Mouse (Mus musculus) kidney, embryonic 15.5 days (tissue): ENCODE measurements around the gene Gm10160. TPM values are rescaled to one million over a fixed set of nuclear protein-coding genes. Genes with fewer than 3 reads are reported as not detected.

ENCODE experiments used
- ATAC-seq: fragments of 200-750 bp; cut with Nextera tagmentation; replicated peaks from 2 replicates; pipeline ENCODE4 v1.8.0; 2017; ENCODE audit warnings: moderate TSS enrichment; ENCODE audit not compliant: low FRiP score
- H3K27ac ChIP-seq: fragments of 300-500 bp; sonication (generic); 2 replicates; pipeline ENCODE4 v1.5.1; 2015; ENCODE audit warnings: mild to moderate bottlenecking, inconsistent platforms
- H3K27me3 ChIP-seq: fragments of 300-500 bp; sonication (generic); 2 replicates; pipeline ENCODE4 v1.6.1; 2015; ENCODE audit warnings: inconsistent platforms
- H3K36me3 ChIP-seq: fragments of 300-500 bp; sonication (generic); 2 replicates; pipeline ENCODE4 v1.6.1; 2015; ENCODE audit warnings: inconsistent platforms
- H3K4me1 ChIP-seq: fragments of 300-500 bp; sonication (generic); 2 replicates; pipeline ENCODE4 v1.6.1; 2015; ENCODE audit warnings: inconsistent platforms
- H3K4me2 ChIP-seq: fragments of 300-500 bp; sonication (generic); 2 replicates; pipeline ENCODE4 v1.6.1; 2015; ENCODE audit warnings: moderate library complexity, mild to moderate bottlenecking, inconsistent platforms
- H3K4me3 ChIP-seq: fragments of 300-500 bp; sonication (generic); replicated peaks from 2 replicates; pipeline ENCODE4 v1.5.1; 2015; ENCODE audit warnings: mild to moderate bottlenecking, inconsistent platforms
- H3K9ac ChIP-seq: fragments of 300-500 bp; sonication (generic); 2 replicates; pipeline ENCODE4 v1.6.1; 2015; ENCODE audit warnings: mild to moderate bottlenecking, inconsistent platforms
- H3K9me3 ChIP-seq: fragments of 300-500 bp; sonication (generic); replicated peaks from 2 replicates; pipeline ENCODE4 v1.6.1; 2016; ENCODE audit warnings: inconsistent platforms
- WGBS: fragments of 180-500 bp; shearing (Covaris S2); methylation state at CpG from one replicate; pipeline ENCODE4 v1.1.7; 2015; ENCODE audit warnings: mixed read lengths; 5-methylcytosine and 5-hydroxymethylcytosine counted together
- polyA plus RNA-seq: library from polyadenylated mRNA; unstranded; fragments of >200 nt; fragmentation: Nextera tagmentation; extraction: Ambion mirVana; gene quantifications from 2 replicates; pipeline ENCODE4 v1.2.1, GENCODE M21; 2015

The Gm10160 gene
- polyA plus RNA-seq, result not detected in 2 replicates

DNA sequence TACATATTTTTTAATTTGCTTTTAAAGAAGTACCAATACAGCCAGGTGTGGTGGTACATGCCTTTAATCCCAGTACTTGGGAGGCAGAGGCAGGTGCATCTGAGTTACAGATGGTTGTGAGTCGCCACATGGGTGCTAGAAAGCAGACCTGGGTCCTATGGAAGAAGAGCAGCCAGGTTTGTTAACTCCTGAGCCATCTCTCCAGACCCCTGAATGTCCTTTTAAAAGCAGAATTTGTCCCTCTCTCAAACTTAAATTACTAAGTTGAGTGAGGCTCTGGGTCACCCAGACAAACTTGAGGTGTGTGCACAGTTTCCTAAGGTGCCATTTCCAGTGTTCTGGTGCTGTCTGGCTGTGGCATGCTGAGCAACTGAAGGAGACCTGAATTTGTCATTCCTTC lies at the start of gene Gm10160:
Gene Gm10160 (minus strand): TSS at position 101 of the 400 bp plus-strand sequence.
- H3K27ac ChIP-seq, result no peak within 1 kb of the TSS
- no peak within 1 kb of the TSS for H3K4me3 ChIP-seq
- H3K9ac ChIP-seq, result no peak within 1 kb of the TSS
- ATAC-seq, result no peak
- peaks cover 26% of the 10 kb centered on the region for H3K27me3 ChIP-seq
- H3K9me3 ChIP-seq, result no peaks in the 10 kb centered on the region
- H3K4me2 ChIP-seq, result no peak within 1 kb of the TSS
- no peaks in the 10 kb centered on the region for H3K36me3 ChIP-seq
- peaks cover 41% of the 10 kb centered on the region for H3K4me1 ChIP-seq
- 80% methylated on average over 1 of the region's 1 CpGs for WGBS

DNA sequence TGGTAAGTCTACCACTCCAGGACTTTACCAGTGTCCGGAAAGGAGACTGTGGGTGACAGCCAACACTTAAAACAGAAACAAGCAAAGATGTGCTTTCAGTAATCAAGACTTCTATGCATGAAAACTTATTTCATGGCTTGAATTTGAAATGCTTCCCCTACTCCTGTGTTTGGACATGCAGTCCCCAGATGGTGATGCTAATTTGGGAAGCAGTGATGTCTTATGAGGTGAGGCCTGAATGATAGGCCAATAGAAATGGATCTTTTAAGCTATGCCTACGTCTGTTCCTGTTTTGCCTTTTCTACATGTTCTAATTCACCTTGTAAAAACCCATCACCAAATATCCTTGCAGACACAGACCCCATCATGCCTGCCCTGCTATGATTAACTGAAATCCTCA lies 49.3 kb upstream of the Gm10160 start:
- Histone ChIP-seq H3K9ac (no peak overlapping the region), H3K27me3 (no peaks in the 10 kb centered on the region)
- no peak for ATAC-seq

DNA sequence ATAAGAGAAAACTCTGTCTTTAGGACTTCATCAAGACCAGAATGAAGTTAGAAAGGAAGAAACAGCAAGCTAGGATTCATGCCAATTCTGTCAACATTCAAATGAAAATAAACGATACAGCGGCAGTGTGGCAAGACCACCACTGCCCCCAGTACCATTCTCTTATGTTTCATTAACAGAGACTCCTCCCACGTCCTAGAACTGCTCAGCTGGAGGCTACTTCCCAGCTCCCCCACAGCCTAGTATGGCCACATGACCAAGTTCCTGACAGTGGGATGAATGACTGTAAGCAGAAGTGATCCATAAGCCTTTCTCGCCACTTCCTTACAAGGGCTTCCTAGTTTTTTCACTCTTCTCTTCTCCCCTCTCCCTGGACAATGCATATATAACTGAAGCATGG lies 48.5 kb upstream of the Gm10160 start:
- Histone ChIP-seq H3K4me1 (peaks cover 6% of the 10 kb centered on the region; the same call in 1 of the 2 replicates), H3K4me3 (no peak overlapping the region), H3K27ac (no peak overlapping the region), H3K4me2 (no peak overlapping the region), H3K27me3 (no peaks in the 10 kb centered on the region), H3K36me3 (peaks cover 5% of the 10 kb centered on the region; the same call in 1 of the 2 replicates), H3K9me3 (no peaks in the 10 kb centered on the region), H3K9ac (no peak overlapping the region)
- ATAC-seq, result peak; percentile 70; the same call in 1 of the 2 replicates
- WGBS, result 32% methylated on average over 4 of the region's 4 CpGs

More for the DNA sequence above, 49.3 kb upstream of the Gm10160 start:
- H3K9me3 ChIP-seq, result no peaks in the 10 kb centered on the region
- H3K4me1 ChIP-seq, result 0 out of 2 replicates have a peak, but pooled peaks cover 4% of the 10 kb centered on the region
- no peaks in the 10 kb centered on the region for H3K36me3 ChIP-seq
- H3K27ac ChIP-seq, result no peak overlapping the region
- 87% methylated on average over 2 of the region's 2 CpGs for whole genome bisulfite sequencing
- H3K4me2 ChIP-seq, result no peak overlapping the region
- H3K4me3 ChIP-seq, result no peak overlapping the region

DNA sequence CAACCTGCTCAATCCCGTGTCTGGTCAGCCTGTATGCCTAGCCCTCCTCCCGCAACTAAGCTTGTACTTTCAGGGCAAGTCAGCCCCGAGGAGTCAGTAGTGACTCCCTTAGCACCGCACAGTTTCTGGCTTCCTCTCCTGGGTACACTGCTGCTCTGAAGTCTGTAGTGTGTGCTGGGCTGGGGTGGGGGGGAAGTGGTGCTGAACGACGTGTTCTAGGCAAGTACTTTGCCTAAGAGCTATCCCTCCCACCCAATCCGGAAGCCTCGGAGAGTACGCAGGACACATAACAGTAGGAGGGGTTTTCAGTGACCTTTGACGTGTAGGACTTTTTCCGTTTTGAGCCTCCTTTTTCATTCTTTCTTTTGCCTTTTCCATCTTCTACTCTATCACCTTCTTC lies 43.8 kb upstream of the Gm10160 start:
- no peak overlapping the region for H3K27ac ChIP-seq
- WGBS, result 45% methylated on average over 11 of the region's 11 CpGs
- ATAC-seq, result no peak; the same call in 1 of the 2 replicates
- H3K9me3 ChIP-seq, result no peaks in the 10 kb centered on the region
- no peak overlapping the region for H3K4me3 ChIP-seq
- peak overlapping the region; percentile 10; the same call in 1 of the 2 replicates for H3K4me2 ChIP-seq
- H3K36me3 ChIP-seq, result peaks cover 11% of the 10 kb centered on the region; the same call in 1 of the 2 replicates
- no peaks in the 10 kb centered on the region for H3K27me3 ChIP-seq
- H3K9ac ChIP-seq, result no peak overlapping the region
- H3K4me1 ChIP-seq, result peaks cover 8% of the 10 kb centered on the region; the same call in 1 of the 2 replicates

DNA sequence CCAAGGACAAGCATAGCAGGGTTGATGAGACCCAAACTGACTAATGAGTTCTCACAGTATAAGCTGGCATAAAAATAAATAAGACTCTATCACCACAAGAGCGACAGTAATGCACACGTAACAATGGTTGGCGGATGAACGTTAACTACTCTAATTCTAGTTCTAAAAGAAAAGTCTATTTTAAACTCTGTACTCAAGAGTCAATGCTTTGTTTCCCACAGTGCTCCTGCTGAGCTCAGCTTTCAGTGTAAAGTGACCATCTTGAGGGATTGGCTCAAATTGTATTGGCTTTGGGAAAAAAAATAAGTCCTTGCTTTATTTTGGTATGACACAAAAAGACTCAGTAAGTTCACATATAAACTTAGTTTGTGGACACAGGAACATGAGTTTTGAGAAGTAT lies 29.5 kb upstream of the Gm10160 start:
- H3K4me1 ChIP-seq, result no peaks in the 10 kb centered on the region
- no peaks in the 10 kb centered on the region for H3K27me3 ChIP-seq
- H3K9ac ChIP-seq, result no peak overlapping the region
- 90% methylated on average over 4 of the region's 4 CpGs for WGBS
- H3K4me3 ChIP-seq, result no peak overlapping the region
- no peaks in the 10 kb centered on the region for H3K9me3 ChIP-seq
- H3K4me2 ChIP-seq, result no peak overlapping the region
- no peak overlapping the region for H3K27ac ChIP-seq
- H3K36me3 ChIP-seq, result peaks cover 13% of the 10 kb centered on the region
- no peak for ATAC-seq

DNA sequence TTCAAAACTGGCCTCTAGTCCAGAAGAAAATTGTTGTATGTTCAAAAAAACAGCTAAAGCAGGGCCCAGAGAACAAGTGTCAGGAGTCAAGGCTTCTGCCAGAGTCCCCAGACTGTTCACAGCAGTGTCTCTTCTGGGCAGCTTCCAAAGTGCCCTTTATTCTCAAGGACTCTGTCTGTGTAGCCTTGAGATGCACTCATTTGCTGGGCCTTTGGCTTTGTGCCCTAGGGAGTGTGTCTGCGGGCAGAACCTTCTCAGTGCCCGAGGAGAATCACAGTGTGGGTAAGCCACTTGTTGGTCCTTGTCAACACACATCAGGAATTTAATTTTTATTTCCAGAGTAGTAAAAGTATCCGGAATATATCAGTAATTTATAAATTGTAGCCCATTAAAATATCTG lies 26.0 kb upstream of the Gm10160 start:
- no peaks in the 10 kb centered on the region for H3K4me1 ChIP-seq
- peaks cover 17% of the 10 kb centered on the region for H3K36me3 ChIP-seq
- no peaks in the 10 kb centered on the region for H3K27me3 ChIP-seq
- no peak overlapping the region for H3K4me2 ChIP-seq
- H3K9me3 ChIP-seq, result no peaks in the 10 kb centered on the region
- H3K9ac ChIP-seq, result no peak overlapping the region
- H3K4me3 ChIP-seq, result no peak overlapping the region
- H3K27ac ChIP-seq, result no peak overlapping the region
- 82% methylated on average over 3 of the region's 3 CpGs for WGBS
- ATAC-seq, result no peak

DNA sequence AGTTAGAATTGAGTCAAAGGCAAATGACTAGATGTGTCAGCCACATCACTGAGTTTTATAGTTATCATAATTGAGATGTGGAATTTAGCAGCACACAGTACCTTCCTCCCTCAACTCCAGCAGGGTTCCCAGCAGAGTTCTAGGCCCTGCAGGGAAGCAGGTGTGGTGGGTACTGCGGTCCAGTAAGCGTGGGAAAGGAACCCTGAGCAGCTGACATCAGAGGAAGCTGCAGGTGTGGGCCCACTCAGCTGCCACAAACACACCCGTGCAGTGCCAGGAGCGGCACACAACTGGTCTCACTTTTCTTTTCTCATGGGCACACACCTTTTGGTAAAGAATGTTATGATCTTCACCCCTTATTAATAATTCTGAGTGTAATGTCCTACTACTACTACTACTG lies 25.2 kb upstream of the Gm10160 start:
- 82% methylated on average over 4 of the region's 4 CpGs for WGBS
- H3K4me1 ChIP-seq, result no peaks in the 10 kb centered on the region

DNA sequence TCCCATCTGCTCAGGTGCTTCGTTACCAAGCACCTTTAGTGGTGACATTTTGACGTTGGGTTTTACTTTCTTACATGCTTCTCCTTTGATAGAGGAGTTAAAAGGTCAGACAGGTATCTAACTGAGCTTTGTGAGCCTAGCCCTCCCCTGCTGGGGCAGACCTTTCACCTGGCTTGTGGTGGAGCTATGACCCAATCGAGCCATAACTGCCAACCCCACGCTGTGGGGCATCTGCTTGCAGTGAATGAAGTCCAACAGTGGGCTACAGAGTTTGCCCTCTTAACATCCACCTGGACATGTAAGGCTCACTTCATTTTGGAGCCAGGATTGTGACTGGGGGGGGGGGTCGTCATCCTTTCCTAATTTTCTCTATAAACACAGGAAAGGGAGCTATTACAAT lies 24.7 kb upstream of the Gm10160 start:
- Histone ChIP-seq H3K36me3 (0 out of 2 replicates have a peak, but pooled peaks cover 7% of the 10 kb centered on the region), H3K4me3 (no peak overlapping the region), H3K4me1 (peaks cover 3% of the 10 kb centered on the region; the same call in 1 of the 2 replicates), H3K27me3 (no peaks in the 10 kb centered on the region), H3K27ac (no peak overlapping the region), H3K4me2 (no peak overlapping the region), H3K9ac (no peak overlapping the region), H3K9me3 (no peaks in the 10 kb centered on the region)
- no peak for ATAC-seq
- 88% methylated on average over 5 of the region's 5 CpGs for WGBS

More for the DNA sequence above, 25.2 kb upstream of the Gm10160 start:
- no peaks in the 10 kb centered on the region for H3K9me3 ChIP-seq
- no peak overlapping the region for H3K9ac ChIP-seq
- no peak overlapping the region for H3K4me2 ChIP-seq
- H3K27me3 ChIP-seq, result no peaks in the 10 kb centered on the region
- H3K27ac ChIP-seq, result no peak overlapping the region
- H3K4me3 ChIP-seq, result no peak overlapping the region
- peaks cover 11% of the 10 kb centered on the region for H3K36me3 ChIP-seq
- ATAC-seq, result no peak

DNA sequence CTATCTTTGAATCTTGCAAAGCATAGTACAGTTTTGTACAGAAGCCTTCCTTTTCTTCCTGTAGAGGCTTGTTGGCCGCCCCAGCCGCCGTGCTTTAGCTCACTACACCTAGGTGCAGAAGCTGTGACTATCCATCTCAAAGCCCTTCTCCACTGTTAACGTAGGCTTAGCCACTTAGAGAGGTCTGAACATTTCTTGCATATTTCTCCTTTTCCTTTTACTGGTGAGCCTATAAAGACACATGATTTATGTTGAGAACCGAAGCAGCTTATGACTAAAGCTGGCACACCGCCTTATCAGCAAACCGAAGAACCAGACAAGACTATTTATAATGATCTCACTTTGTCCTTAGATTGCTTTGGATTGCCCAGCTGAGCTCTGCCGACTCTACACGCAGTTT lies 19.8 kb upstream of the Gm10160 start:
- Histone ChIP-seq H3K4me1 (peaks cover 8% of the 10 kb centered on the region; the same call in 1 of the 2 replicates), H3K9ac (no peak overlapping the region), H3K9me3 (no peaks in the 10 kb centered on the region), H3K4me3 (no peak overlapping the region), H3K36me3 (0 out of 2 replicates have a peak, but pooled peaks cover 10% of the 10 kb centered on the region), H3K4me2 (no peak overlapping the region), H3K27ac (no peak overlapping the region), H3K27me3 (no peaks in the 10 kb centered on the region)
- 66% methylated on average over 9 of the region's 9 CpGs for WGBS
- ATAC-seq, result no peak

DNA sequence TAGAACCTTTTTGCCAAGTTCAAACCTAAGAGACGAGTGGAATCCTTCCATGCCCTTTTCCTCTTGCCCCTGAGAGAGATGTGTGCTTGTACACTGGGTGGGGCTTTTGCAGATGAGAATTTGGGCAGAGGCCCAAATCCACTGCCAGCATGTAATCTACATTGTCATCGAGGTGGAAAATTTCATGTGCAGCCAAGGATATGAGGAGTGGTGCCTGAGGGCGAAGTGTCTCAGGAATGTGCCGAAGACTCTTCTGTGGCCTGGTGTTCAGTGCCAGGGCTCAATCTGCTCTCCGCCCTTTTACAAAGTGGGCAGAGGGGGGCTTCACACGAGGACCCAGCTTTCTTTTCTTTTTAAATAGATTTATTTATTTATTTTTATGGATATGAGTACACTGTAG lies 19.0 kb upstream of the Gm10160 start:
- no peak overlapping the region for H3K27ac ChIP-seq
- WGBS, result 72% methylated on average over 6 of the region's 6 CpGs
- no peaks in the 10 kb centered on the region for H3K9me3 ChIP-seq
- H3K27me3 ChIP-seq, result no peaks in the 10 kb centered on the region
- H3K36me3 ChIP-seq, result 0 out of 2 replicates have a peak, but pooled peaks cover 10% of the 10 kb centered on the region
- H3K4me3 ChIP-seq, result no peak overlapping the region
- H3K4me2 ChIP-seq, result no peak overlapping the region
- no peak for ATAC-seq
- H3K4me1 ChIP-seq, result peaks cover 8% of the 10 kb centered on the region; the same call in 1 of the 2 replicates
- no peak overlapping the region for H3K9ac ChIP-seq

DNA sequence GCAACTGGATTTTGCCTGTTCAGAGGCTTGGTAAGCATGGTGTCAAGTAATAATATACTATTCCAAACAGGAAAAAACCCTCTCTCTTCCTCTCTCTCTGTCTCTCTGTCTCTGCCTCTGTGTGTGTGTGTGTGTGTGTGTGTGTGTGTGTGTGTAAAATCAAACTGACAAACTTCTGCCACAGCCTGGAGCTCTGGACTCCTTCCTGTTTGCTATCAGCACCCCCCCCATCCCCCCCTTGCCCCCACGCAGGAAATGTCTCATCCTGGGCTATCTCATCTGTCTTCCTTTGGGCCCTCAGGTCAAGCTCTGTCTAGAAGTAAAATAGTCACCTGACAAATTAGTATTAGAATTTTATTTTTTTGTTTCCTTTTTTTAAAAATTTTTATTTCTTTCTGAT lies 18.2 kb upstream of the Gm10160 start:
- no peaks in the 10 kb centered on the region for H3K27me3 ChIP-seq
- 35% methylated on average over 1 of the region's 1 CpGs for WGBS
- no peak overlapping the region for H3K4me2 ChIP-seq
- H3K4me3 ChIP-seq, result no peak overlapping the region
- no peak overlapping the region for H3K9ac ChIP-seq
- peaks cover 8% of the 10 kb centered on the region; the same call in 1 of the 2 replicates for H3K4me1 ChIP-seq
- 0 out of 2 replicates have a peak, but pooled peaks cover 10% of the 10 kb centered on the region for H3K36me3 ChIP-seq
- no peaks in the 10 kb centered on the region for H3K9me3 ChIP-seq
- no peak for ATAC-seq
- no peak overlapping the region for H3K27ac ChIP-seq

DNA sequence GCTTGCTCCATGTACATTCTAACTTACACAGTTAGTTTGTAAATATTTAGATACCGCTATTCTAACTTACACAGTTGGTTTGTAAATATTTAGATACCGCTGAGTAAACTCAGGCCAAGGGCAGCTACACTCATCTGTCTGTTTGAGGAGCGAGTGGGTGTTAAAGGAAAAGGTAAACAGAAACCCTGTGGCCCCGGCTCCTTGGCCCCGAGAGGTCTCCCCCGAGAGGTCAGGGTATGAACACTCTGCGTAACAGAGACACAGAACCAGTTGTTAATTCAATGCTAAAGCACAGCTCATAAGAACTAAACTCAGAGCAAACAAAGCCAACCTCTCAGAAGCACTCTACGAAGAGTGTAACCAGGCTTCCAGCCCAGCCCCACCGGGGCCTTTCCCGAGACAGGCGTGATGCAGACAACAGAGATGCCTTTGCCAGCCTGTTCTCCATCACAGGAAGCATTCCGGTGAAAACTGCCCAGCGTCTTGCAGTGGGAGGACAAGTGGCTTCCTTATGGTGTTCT lies 17.0 kb upstream of the Gm10160 start:
- peaks cover 11% of the 10 kb centered on the region; the same call in 1 of the 2 replicates for H3K4me1 ChIP-seq
- 0 out of 2 replicates have a peak, but pooled peaks cover 6% of the 10 kb centered on the region for H3K36me3 ChIP-seq
- H3K27ac ChIP-seq, result no peak overlapping the region
- H3K9me3 ChIP-seq, result no peaks in the 10 kb centered on the region
- no peak overlapping the region for H3K9ac ChIP-seq
- WGBS, result 63% methylated on average over 13 of the region's 13 CpGs
- no peak for ATAC-seq
- no peak overlapping the region for H3K4me3 ChIP-seq
- no peak overlapping the region for H3K4me2 ChIP-seq
- no peaks in the 10 kb centered on the region for H3K27me3 ChIP-seq
